Mouse (Mus musculus): Measurements from ENCODE around the gene Aamp.

Gene Aamp

DNA sequence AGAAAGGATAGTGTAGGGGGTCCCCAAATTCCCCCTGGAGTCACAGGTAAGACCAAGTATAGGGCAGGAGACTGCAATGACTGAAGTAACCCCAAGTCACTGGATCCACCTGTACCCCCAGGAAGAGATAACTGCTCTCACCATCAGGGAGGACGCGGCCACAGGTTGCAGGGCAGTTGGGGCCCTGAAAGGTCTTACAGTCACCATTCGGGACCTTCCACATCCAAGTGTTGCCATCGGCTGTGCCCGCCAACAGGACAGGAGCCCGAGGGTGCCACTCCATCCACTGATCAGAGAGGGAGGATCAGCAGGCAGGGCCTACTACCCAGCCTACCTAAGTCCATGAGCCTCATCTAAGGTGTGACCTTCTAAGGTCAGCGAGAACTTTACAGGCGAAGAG, 2.7 kb downstream of the Aamp start:
- DNase-seq (ENCODE audit: inconsistent ontology term): no peak

DNA sequence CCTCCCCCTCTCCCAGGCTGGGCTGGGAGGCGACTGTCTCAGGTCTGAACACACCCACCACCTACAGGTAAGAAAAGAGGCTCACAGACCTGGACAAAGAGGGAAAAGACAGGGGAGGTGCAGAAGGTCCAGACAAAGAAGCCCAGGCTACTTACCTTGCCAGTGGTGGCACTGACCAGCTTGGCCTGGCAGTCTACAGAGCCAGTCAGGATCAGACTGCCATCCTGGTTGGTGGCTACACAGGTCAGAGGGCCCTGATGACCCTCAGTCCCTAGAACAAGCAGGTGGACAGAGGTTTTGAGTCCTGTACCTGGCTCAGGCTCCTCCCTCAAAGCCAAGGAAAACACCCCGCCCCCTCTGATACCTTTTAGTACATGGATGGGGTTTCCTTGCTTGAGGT, 3.2 kb downstream of the Aamp start:
- no peak for DNase-seq (ENCODE audit: inconsistent ontology term)

DNA sequence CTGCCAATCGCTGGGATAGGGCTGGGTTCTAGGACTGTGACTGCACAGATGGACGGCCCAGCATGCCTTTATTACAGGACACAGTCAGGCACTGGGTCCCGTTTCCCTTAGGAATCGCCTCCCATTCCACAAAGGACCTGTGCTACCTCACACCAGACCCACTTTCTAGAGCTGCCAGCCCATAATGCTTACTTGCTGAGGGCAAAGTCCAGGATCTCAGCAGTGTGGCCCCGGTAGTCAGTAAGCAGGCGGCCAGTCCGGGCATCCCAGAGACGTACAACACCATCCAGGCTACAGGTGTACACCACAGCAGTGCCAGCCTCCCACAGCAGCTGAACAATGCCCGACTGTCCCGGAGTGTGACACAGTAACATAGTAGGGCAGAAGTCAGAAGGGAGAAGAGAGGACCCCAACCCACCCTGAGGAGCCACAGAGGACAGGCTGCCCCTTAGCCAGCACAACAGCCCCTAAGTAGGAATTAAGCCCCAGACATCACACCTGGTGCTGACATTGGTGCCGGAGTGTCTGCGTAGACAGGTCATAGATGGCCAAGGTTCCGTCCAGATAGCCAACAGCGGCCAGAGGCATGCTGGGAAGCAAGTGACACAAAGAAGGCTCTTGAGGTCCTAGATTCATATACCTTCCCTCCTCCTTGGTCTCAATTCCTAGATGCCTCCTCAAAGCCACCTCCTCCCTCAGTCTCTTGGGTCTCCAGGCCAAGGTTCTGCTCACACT, 3.8 kb downstream of the Aamp start:
- no peak for DNase-seq (ENCODE audit: inconsistent ontology term)

DNA sequence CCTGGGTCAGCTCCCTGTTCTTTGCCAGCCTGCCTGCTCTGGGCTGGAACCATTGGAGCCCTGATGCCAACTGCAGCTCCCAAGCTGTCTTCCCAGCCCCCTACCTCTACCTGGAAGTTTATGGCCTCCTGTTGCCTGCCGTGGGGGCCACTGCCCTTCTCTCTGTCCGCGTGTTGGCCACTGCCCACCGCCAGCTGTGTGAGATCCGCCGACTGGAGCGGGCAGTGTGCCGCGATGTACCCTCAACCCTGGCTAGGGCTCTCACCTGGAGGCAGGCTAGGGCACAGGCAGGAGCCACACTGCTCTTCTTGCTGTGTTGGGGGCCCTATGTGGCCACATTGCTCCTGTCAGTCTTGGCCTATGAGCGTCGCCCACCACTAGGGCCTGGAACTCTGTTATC, 5.5 kb downstream of the Aamp start:
- no peak for DNase-seq (ENCODE audit: inconsistent ontology term)

DNA sequence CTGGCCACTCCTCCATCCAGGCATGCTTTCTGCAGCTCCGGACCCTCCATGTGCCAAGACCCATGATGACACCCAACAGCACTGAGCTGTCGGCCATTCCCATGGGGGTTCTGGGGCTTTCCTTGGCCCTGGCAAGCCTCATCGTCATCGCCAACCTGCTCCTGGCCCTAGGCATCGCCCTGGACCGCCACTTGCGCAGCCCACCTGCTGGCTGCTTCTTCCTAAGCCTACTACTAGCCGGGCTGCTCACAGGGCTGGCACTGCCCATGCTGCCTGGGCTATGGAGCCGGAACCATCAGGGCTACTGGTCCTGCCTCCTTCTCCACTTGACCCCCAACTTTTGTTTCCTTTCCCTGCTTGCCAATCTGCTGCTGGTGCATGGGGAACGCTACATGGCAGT, 6.0 kb downstream of the Aamp start, which contains the start of gene Gpbar1:
TSS of gene Gpbar1 (plus strand) at position 13 of the 400 bp plus-strand sequence.
- DNase-seq (ENCODE audit: inconsistent ontology term): no peak

DNA sequence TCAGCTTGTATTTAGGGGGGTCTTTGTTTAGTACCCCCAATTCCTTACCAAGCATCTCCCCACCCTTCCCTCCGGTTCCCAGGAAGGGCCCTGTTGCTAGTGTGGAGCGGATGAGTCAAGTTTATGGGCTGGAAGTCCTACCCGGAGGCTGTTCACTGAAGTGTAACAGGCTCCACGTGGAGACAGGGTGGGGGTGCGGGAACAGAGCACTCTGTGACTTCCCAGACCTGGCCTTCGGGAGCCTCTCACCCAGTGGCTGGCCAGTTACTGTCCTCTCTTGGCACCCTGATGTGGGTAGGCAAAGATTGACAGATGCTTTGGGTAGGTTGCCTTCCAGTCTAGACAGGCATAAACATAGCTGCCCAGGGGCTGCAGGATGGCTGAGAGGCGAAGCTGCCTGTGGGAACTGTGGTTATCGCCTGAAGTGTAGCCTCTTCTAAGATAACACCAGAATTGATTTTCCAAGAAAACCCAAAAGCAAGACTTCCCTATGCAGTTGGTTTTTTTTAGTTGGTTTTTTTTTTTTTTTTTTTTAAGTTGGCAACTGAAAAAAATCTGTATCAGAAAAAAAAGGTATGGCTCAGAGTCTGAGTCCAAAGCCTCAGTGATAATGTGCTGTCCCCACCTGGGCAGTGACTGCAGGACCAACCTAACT, 6.5 kb downstream of the Aamp start:
- peak; percentile 73 for DNase-seq (ENCODE audit: inconsistent ontology term)

DNA sequence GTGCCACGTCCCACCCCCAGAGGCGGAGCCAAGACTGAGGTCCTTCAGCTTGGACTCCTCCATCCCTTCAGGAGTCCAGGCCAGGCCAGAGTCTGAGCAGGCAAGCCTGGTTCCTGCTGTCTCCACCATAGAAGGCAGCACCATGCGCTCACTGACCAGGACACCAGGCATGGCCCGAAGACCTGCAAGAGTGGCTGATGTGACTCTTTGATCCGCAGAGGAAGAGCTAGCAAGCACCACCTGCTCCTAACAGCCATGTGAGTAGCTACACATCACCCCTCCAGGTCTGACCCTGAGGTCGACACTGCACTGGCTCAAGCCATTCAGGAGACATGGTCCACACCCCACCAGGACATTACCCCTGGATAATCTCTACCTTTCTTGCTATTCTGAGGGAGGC, 7.5 kb downstream of the Aamp start:
- DNase-seq (ENCODE audit: inconsistent ontology term): no peak

DNA sequence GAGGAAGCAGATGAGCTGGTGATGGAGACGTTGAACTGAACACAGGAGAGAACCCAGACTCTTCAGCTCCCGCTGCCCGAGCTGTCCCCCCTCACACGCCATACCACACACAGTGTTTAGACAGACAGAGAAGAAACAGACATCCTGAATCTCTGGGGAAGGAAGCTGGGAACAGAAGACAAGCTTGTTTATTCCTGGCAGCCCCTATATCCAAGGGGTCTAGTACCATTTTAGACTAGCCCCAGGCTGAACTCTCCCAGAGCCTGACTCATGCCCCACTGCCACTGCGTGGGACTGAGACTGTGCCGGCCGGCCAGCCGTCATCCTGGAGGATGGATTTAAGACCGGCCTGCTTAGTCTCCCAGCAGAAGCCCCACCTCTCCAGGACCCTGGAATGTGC, 9.5 kb downstream of the Aamp start:
- peak; percentile 42 for DNase-seq (ENCODE audit: inconsistent ontology term)

DNA sequence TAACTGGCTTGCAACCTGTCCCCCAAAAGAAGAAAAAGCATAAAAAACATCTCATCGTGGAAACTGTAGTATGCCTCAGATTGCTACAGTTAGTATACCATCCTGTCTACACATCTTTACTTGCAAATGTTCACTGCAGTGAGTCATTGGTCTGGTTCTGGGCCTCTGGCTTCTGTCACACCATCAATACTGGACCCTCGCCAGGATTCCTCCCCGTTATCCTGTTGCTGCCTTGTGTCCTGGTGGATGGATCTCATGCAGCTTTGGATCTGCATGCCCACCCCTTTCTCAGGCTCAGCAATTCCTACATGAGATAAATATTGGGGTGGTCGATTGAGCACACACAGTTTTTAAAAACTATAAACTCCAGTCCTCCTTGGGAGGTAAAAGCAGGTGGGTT, 12.9 kb downstream of the Aamp start:
- DNase-seq (ENCODE audit: inconsistent ontology term): peak; percentile 75

DNA sequence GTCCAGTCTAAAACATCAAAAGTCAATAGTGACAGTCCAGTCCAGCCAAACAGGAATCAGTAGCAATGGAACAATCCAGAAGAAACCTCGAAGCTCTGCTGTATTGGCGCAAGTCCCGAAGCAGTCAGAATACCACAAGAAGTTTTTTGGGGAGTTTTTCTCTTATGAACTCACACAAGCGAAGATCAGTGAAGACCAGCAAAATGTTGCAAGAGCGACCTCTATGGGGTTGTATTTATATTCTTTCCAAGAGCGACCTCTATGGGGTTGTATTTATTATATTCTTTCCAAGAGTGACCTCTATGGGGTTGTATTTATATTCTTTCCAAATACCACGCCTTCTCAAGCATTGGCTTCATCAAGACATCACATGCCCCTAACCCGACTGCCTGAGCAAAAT, 15.8 kb downstream of the Aamp start:
- no peak for DNase-seq (ENCODE audit: inconsistent ontology term)

DNA sequence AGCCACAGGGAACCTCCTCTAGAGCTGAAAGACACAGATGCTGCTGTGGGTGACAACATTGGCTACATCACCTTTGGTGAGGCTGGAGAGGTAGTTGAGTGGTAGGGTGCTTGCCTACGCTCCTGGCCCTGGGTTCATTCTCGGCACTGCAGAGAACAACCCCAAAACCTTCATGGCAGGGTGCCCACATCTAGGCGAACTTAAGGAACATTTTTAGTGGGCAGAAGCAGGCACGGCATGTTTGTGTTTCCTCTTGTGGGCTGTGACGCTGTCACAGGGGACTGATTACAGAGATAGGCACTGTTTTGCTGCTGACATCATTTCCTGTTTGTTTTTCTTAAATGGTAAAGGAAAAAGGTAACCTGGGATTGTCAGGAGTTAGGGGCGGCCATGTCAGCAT, 22.0 kb downstream of the Aamp start:
- DNase-seq (ENCODE audit: inconsistent ontology term): no peak

DNA sequence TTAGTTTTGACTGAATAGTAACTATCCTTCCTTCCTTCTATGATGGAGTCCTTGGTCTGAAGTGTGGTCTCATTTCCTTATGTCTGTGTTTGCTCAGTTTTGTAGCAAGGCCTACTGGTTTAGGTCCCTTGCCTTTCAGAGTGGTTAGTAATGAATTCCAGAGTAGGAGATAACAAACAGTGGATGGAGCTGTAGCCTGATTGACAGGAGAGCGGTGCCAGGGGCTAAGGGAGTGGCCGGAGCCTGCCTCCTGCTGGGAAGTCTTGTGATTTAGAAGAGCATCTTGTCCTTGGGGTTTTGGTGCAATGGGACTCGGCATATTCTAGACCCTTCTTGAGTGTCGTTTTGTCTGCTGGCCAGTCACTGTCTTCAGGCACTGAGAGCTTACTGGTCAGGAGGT, 27.8 kb downstream of the Aamp start:
- DNase-seq (ENCODE audit: inconsistent ontology term): no peak

DNA sequence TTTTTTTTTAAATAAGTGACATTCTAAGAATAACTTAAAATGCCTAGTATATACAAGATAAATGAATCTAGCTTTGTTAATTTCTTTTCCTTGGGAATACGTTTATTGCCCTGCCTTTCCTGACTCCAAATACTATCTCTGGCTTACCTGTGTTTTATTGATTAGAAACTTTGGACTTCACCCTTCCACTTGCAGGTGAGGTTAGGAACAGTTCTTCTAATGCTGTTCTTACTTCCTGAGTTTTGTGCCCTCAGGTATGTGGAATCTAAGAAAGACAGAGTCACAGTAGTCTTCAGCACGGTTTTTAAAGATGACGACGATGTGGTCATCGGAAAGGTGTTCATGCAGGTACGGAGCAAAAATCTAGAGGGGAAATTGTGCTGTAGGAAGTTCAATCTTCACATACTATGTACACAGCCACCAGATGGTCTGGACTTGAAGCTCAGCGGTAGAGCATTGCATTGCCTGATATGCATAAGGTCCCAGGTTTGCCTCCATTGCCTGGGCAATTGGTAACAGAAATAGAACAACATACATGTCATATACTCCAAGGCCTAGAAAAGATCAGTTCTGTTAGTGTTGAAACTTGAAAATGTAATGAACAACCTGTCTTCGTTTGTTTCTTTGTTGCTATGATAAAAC, 28.7 kb downstream of the Aamp start:
- DNase-seq (ENCODE audit: inconsistent ontology term): no peak

DNA sequence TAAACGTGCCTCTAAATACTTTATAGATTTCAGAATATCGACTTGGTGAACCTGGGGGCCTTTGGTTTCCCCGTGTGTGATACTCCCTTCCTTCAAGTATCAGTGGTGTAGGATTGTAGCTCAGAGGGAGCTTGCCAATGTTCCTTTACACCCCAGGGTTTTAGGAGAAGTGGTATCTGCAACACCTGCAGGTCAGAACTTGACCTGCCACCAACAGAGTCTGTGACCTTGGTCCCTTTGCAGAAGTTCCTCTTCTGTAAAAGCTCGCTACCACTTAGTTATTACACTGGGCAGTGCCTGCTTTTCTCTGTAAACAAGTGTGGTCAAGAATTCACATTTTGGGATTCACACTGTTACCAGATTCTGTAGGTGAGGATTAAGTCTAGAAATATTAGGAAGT, 34.4 kb downstream of the Aamp start:
- no peak for DNase-seq (ENCODE audit: inconsistent ontology term)

DNA sequence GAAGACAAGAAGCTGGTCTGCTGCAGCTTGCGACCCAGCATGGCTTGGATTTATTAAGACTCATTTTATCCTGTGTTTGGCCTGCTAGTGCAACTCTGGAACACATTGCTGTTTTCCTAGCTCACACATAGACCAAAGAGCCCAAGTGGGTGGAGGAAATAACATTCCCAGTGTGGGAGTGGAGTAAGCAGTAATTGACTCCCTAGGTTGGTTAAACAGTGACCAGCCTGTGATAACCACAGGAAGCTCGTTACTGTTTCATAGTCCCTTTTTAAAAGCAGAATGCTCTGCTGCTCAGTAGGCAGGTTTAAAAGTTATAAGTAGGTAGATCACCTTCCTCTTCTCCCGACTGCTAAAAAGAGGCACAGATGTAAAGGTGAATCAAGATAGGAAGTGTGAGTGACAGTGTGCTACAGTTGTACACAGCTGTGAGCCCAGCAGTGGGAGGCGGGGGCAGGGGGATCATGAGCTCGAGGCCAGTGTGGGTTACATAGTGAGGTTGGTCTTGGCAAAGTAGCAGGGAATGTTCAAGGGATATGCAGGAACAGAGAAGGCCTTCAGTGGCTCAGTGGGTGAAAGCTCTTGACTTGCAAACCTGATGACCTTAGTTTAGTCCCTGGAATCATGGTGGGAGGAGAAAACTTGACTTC, 35.1 kb downstream of the Aamp start:
- DNase-seq (ENCODE audit: inconsistent ontology term): peak; percentile 52

DNA sequence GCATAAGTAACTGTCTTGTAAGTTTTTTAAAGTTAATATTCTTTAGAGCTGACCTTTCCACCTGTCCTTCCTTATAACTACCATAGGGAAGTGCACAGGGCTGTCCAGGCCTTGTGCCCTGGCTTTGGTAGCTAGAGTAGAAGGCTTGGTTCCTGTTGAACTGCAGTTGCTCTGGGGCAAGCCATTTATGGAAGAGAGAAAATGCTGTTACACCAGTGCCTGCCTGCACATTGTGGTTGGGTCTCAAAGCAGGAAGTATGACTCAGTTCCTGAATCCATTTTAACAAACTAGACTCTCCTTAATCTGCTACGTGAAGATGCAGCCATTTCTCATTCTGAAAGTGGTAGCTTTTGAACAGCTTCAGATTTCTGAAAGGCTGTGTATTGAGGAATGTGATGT, 35.7 kb downstream of the Aamp start:
- DNase-seq (ENCODE audit: inconsistent ontology term): no peak

DNA sequence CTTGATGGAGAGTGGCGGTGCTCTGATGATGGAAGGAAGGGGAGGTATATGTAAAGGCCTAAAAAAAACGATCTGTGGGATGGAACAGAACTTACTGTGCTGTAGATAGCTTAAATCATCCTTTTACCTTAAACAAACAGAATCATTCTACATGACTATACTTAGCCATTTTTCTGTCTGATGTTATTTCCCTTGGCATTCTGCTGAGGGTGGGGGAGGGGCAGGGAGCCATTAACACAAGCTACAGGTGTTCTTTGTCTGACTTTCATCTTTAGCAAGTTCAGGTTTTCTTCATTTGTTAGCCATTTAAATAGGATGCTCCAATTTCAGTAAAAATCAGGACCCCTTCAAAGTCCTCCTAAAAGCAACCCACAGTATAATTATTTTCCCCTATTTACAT, 39.0 kb downstream of the Aamp start:
- DNase-seq (ENCODE audit: inconsistent ontology term): no peak

DNA sequence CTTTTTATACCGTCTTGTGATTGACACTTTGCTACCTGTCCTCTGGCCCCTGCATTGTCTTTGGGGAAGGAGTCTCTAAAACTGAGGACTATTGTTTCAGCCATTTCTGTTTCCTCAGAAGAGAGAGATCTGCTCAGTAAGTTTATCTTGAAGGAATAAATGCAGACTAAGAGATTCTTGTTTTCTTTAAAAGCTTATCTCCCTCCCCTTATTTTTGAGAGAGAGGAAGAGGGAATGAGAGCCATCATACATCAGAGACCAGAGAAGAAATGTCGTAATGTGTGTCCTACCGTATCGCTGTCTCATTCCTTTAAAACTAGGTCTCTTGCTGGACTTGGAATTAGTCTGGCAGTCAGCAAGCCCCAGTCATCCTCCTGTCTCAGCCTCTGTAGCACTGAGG, 43.7 kb downstream of the Aamp start:
- no peak for DNase-seq (ENCODE audit: inconsistent ontology term)

DNA sequence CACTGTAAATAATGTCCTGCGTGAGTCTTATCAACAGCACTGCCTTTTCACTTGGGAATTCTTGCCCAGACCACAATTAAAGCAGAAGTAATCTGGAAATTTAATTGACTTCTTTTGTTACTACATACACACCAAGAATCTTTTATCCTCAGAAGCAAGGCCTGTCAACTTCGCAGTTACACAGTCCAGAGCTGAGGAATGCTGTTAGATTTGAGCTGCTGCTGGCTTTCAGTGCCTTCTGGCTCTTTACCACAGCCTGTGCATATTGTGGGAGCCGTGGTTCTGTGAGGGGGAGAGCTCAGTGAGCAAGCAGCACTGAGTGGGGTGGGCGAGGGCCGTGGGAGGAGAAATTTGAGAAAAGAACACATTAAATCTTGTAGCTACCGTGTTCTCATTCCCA, 44.2 kb downstream of the Aamp start:
- DNase-seq (ENCODE audit: inconsistent ontology term): peak; percentile 76

DNA sequence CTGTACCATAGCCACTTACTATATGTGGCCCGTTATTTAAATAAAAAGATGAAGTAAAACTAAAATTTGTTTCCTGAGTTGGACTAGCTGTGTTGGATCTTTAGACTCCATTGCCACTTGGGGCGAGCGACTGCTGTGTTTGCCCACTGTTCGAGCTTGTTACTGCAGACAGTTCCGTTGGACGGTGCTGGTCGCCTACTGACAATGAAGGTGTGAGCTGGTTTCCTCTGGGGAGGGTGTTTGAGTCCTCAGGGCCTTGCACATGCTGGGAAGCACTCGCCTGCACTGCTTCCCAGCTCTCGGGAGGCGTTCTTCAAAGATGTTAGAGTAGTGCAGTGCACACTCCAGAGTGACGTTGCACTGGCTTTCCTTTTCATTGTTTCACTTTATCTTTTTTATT, 44.9 kb downstream of the Aamp start:
- no peak for DNase-seq (ENCODE audit: inconsistent ontology term)

DNA sequence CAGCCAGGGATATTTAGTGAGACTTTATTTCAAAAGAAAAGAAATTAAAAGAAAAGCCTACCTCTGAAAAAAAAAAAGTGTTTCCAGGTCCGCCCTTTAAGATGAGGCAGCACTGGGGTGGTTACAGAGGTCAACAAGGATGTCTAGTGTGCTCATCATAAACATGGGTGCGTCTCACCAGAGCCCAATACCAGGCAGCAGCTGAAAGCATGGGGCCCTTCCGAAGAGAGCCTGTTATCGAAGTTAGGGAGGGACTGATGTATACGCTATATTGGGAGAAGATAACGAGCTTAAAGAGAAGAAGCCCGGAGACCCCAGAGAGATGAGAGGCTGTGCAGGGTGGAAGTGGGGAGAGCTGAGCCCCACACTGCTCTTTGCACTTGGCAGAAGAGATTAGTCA, 45.4 kb downstream of the Aamp start:
- DNase-seq (ENCODE audit: inconsistent ontology term): no peak

DNA sequence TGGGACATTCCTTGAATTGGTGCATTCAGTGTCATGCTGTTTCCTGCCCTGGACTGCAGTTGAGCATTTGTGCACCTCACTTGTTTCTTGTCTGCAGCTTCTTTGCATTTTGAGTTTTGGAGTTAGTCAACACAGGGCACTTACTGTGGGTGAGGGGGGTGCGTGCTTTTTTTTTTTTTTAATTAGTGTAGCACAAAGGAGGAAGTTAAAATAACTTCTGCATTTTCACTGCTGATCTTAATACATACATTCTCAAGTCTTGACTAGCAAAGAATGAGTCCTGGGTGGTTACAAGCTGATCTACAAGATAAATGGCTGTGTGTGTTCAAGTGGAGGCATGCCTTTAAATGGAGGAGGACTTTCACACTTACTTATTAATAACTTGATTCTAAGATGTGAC, 46.4 kb downstream of the Aamp start:
- DNase-seq (ENCODE audit: inconsistent ontology term): no peak

DNA sequence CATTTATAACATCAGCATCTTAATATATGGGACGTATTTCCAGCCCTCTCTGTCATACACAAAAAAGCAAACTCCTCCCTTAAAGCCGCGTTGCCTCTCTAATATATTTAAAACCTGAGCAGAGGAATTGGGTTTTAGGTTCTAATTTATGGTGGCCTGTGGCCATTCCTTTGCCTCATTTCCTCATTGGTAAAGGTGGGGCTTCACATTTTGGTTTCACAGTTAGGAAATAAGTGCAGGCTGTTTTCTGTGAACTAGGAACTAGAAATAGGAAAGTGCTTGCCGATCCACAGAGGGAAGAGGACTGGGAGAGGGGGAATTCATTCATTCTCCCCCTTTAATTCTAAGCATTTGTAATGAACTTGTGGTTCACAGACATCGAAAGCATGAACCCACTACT, 46.9 kb downstream of the Aamp start:
- no peak for DNase-seq (ENCODE audit: inconsistent ontology term)
